Mouse (Mus musculus) thymus, adult 2 months (tissue): Measurements from ENCODE around the gene Hk3.

Source experiments
- CTCF ChIP-seq: fragments of 200-500 bp; IDR thresholded peaks from 2 replicates; pipeline ENCODE4 v1.5.1; 2012; ENCODE audit warnings: mild to moderate bottlenecking, control low read depth, low read length, moderate library complexity, borderline replicate concordance; ENCODE audit not compliant: control insufficient read depth, poor library complexity, insufficient read depth; ENCODE audit errors: extremely low read depth
- POLR2A ChIP-seq: fragments of 200-500 bp; IDR thresholded peaks from 2 replicates; pipeline ENCODE4 v1.6.1; 2012; ENCODE audit warnings: mild to moderate bottlenecking, low read length, control low read depth, moderate library complexity; ENCODE audit not compliant: control insufficient read depth, poor library complexity, insufficient read depth; ENCODE audit errors: extremely low read depth

DNA sequence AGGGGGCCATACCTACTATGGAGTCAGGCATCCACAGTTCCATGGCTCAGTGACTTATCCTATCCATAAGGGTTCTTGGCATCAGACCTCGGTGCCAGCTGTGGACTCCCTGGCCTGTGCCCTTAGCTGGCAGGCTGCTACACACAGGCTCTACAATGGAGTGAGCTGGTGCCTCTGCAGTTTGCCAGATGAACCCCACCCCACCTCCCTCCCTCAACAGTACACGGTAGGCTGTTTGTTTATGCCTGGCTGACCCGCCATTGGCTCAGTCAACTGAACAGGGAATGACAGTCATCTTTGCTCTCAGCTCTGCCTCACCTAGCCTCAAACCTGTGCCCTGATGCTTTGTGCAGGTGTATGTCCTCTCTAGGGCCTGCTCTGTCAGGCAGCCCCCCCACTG is 45.6 kb downstream of the Hk3 start:
- TF ChIP-seq CTCF, result no peak
- TF ChIP-seq POLR2A, result no peak
